Comparison of ENCODE assay signal across 8 mouse cellular contexts in the genomic region with DNA sequence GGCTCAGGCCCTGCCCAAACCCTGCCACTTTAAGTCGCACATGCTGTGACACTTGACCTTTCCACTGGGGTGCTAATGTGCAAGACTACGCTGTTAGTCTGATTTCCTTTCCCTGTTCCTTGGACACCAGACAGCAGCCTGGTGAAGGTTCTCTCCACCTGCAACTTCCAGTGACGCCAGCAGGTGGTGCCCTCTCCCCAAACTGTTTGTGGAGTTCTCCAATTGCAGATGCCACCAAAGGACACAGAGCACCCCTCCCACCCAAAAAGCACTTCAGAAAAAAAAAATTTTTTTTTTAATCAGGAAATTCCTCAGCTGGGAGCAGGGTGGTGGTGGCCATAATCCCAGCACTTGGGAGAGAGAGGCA. TPM values are rescaled to one million over a fixed set of nuclear protein-coding genes. Genes with fewer than 3 reads are reported as not detected.
DNase-seq lines count a peak whose midpoint lies in the region; ATAC-seq lines count a peak whose summit lies in the region.

No protein-coding gene starts in this region.

- DNase-seq in CD4-positive, CD25-positive, alpha-beta regulatory T cell, adult 2 months (ENCODE audit: low read depth, low spot score), result peak; percentile 83
- DNase-seq in adrenal gland, postnatal 4 days (ENCODE audit: low spot score in 2 of 2), result peak; percentile 73 to 76
- DNase-seq in embryonic facial prominence, embryonic 14.5 days (ENCODE audit: low spot score), result peak; percentile 85
- DNase-seq in heart, embryonic 10.5 days (ENCODE audit: low spot score), result peak; percentile 92
- peak; percentile 94 for DNase-seq in kidney, postnatal 10 days
- peak; percentile 40 for DNase-seq in liver, embryonic 13.5 days
- DNase-seq in testis, postnatal 14 days (ENCODE audit: low spot score), result peak; percentile 66

- no peak overlapping the region for H3K4me3 ChIP-seq in embryonic facial prominence, embryonic 14.5 days (ENCODE audit: low read depth, low read length)
- peak overlapping the region; percentile 25 for H3K4me3 ChIP-seq in heart, embryonic 10.5 days
- H3K4me3 ChIP-seq in liver, embryonic 13.5 days (replicated peaks), result no peak overlapping the region
- H3K4me3 ChIP-seq in neural tube, embryonic 15.5 days (replicated peaks), result no peak overlapping the region

- peaks cover 26% of the 10 kb centered on the region for H3K4me1 ChIP-seq in embryonic facial prominence, embryonic 14.5 days (ENCODE audit: control insufficient read depth, insufficient read depth, low read length)
- H3K4me1 ChIP-seq in heart, embryonic 10.5 days, result peaks cover 52% of the 10 kb centered on the region
- H3K4me1 ChIP-seq in liver, embryonic 13.5 days (replicated peaks), result 0 out of 2 replicates have a peak, but pooled peaks cover 6% of the 10 kb centered on the region
- H3K4me1 ChIP-seq in neural tube, embryonic 15.5 days, result peaks cover 45% of the 10 kb centered on the region

- no peaks in the 10 kb centered on the region for H3K9me3 ChIP-seq in embryonic facial prominence, embryonic 14.5 days (ENCODE audit: control insufficient read depth, low read length)
- H3K9me3 ChIP-seq in heart, embryonic 10.5 days, result 0 out of 2 replicates have a peak, but pooled peaks cover 4% of the 10 kb centered on the region
- H3K9me3 ChIP-seq in liver, embryonic 13.5 days (replicated peaks), result no peaks in the 10 kb centered on the region
- H3K9me3 ChIP-seq in neural tube, embryonic 15.5 days (replicated peaks), result no peaks in the 10 kb centered on the region

- H3K36me3 ChIP-seq in embryonic facial prominence, embryonic 14.5 days (ENCODE audit: control insufficient read depth, insufficient read depth, low read length), result no peaks in the 10 kb centered on the region
- H3K36me3 ChIP-seq in heart, embryonic 10.5 days, result no peaks in the 10 kb centered on the region
- no peaks in the 10 kb centered on the region for H3K36me3 ChIP-seq in liver, embryonic 13.5 days
- H3K36me3 ChIP-seq in neural tube, embryonic 15.5 days, result no peaks in the 10 kb centered on the region

- H3K4me2 ChIP-seq in embryonic facial prominence, embryonic 14.5 days (ENCODE audit: low read depth, low read length), result no peak overlapping the region
- H3K4me2 ChIP-seq in liver, embryonic 13.5 days, result no peak overlapping the region
- no peak overlapping the region for H3K4me2 ChIP-seq in neural tube, embryonic 15.5 days

- no peak overlapping the region for H3K27ac ChIP-seq in embryonic facial prominence, embryonic 14.5 days (replicated peaks; ENCODE audit: low read depth, low read length)
- H3K27ac ChIP-seq in heart, embryonic 10.5 days, result peak overlapping the region; percentile 56
- no peak overlapping the region for H3K27ac ChIP-seq in liver, embryonic 13.5 days
- H3K27ac ChIP-seq in neural tube, embryonic 15.5 days (replicated peaks), result no peak overlapping the region

- 2% methylated on average over 3 of the region's 3 CpGs for WGBS in embryonic facial prominence, embryonic 14.5 days
- 2% methylated on average over 3 of the region's 3 CpGs for WGBS in heart, embryonic 10.5 days
- WGBS in liver, embryonic 13.5 days (ENCODE audit: insufficient replicate concordance), result 3% methylated on average over 3 of the region's 3 CpGs
- 1% methylated on average over 3 of the region's 3 CpGs for WGBS in neural tube, embryonic 15.5 days

- no peak overlapping the region for H3K9ac ChIP-seq in embryonic facial prominence, embryonic 14.5 days (ENCODE audit: low read depth, low read length)
- H3K9ac ChIP-seq in liver, embryonic 13.5 days, result no peak overlapping the region
- H3K9ac ChIP-seq in neural tube, embryonic 15.5 days (replicated peaks), result no peak overlapping the region

- ATAC-seq in embryonic facial prominence, embryonic 14.5 days (ENCODE audit: low read depth), result 0 out of 2 replicates have a peak, but pooled peaks have one; percentile 9
- no peak for ATAC-seq in liver, embryonic 13.5 days (ENCODE audit: low read depth)
- ATAC-seq in neural tube, embryonic 15.5 days (ENCODE audit: low FRiP score), result 0 out of 2 replicates have a peak, but pooled peaks have one; percentile 11

- H3K27me3 ChIP-seq in embryonic facial prominence, embryonic 14.5 days (replicated peaks; ENCODE audit: control insufficient read depth, insufficient read depth, low read length), result no peaks in the 10 kb centered on the region
- H3K27me3 ChIP-seq in heart, embryonic 10.5 days (ENCODE audit: insufficient read depth, poor library complexity, severe bottlenecking), result peaks cover 18% of the 10 kb centered on the region
- peaks cover 18% of the 10 kb centered on the region; the same call in 1 of the 2 replicates for H3K27me3 ChIP-seq in liver, embryonic 13.5 days
- H3K27me3 ChIP-seq in neural tube, embryonic 15.5 days (replicated peaks), result no peaks in the 10 kb centered on the region

RNA-seq across cellular contexts. Expression of a gene that starts 6.4 kb away (rescaled TPM):
- total RNA-seq in adrenal gland, postnatal 4 days (2021), result 1 to 10 TPM; 3.1 TPM
- polyA plus RNA-seq in embryonic facial prominence, embryonic 14.5 days (2014; fragmentation: Nextera tagmentation; extraction: Ambion mirVana), result 0.17 and 0.28 TPM in 2 replicates
- 0.02 TPM in 1 of 2 replicates, not detected in the other for polyA plus RNA-seq in heart, embryonic 10.5 days (2016; fragmentation: Nextera tagmentation; extraction: Ambion mirVana)
- polyA plus RNA-seq in liver, embryonic 13.5 days (2015; fragmentation: Nextera tagmentation; extraction: Ambion mirVana), result 0.02 and 0.03 TPM in 2 replicates
- polyA plus RNA-seq in neural tube, embryonic 15.5 days (2015; fragmentation: Nextera tagmentation; extraction: Ambion mirVana), result 0.03 and 0.11 TPM in 2 replicates

RNA-seq across cellular contexts. Expression of a gene that starts 14.5 kb away (rescaled TPM):
- 10 to 100 TPM; 33.7 to 39.7 TPM for total RNA-seq in adrenal gland, postnatal 4 days (2021)
- polyA plus RNA-seq in embryonic facial prominence, embryonic 14.5 days (2014; fragmentation: Nextera tagmentation; extraction: Ambion mirVana), result 29.3 and 33.8 TPM in 2 replicates
- 43.7 and 53.9 TPM in 2 replicates for polyA plus RNA-seq in heart, embryonic 10.5 days (2016; fragmentation: Nextera tagmentation; extraction: Ambion mirVana)
- 3.4 TPM in 2 replicates for polyA plus RNA-seq in liver, embryonic 13.5 days (2015; fragmentation: Nextera tagmentation; extraction: Ambion mirVana)
- polyA plus RNA-seq in neural tube, embryonic 15.5 days (2015; fragmentation: Nextera tagmentation; extraction: Ambion mirVana), result 130 and 158 TPM in 2 replicates

RNA-seq across cellular contexts. Expression of a gene that starts 51.1 kb away (rescaled TPM):
- total RNA-seq in adrenal gland, postnatal 4 days (2021), result 10 to 100 TPM; 17.5 to 18.6 TPM
- polyA plus RNA-seq in embryonic facial prominence, embryonic 14.5 days (2014; fragmentation: Nextera tagmentation; extraction: Ambion mirVana), result 24.2 and 27.6 TPM in 2 replicates
- 32.7 and 34.7 TPM in 2 replicates for polyA plus RNA-seq in heart, embryonic 10.5 days (2016; fragmentation: Nextera tagmentation; extraction: Ambion mirVana)
- 10.0 and 11.2 TPM in 2 replicates for polyA plus RNA-seq in liver, embryonic 13.5 days (2015; fragmentation: Nextera tagmentation; extraction: Ambion mirVana)
- 29.8 and 33.4 TPM in 2 replicates for polyA plus RNA-seq in neural tube, embryonic 15.5 days (2015; fragmentation: Nextera tagmentation; extraction: Ambion mirVana)

RNA-seq across cellular contexts. Expression of a gene that starts 59.9 kb away (rescaled TPM):
- total RNA-seq in adrenal gland, postnatal 4 days (2021), result 1 to 10 TPM; 1.1 to 1.2 TPM
- polyA plus RNA-seq in embryonic facial prominence, embryonic 14.5 days (2014; fragmentation: Nextera tagmentation; extraction: Ambion mirVana), result 1.3 and 2.1 TPM in 2 replicates
- 0.31 and 0.62 TPM in 2 replicates for polyA plus RNA-seq in heart, embryonic 10.5 days (2016; fragmentation: Nextera tagmentation; extraction: Ambion mirVana)
- 1.2 and 1.5 TPM in 2 replicates for polyA plus RNA-seq in liver, embryonic 13.5 days (2015; fragmentation: Nextera tagmentation; extraction: Ambion mirVana)
- polyA plus RNA-seq in neural tube, embryonic 15.5 days (2015; fragmentation: Nextera tagmentation; extraction: Ambion mirVana), result 2.1 and 2.5 TPM in 2 replicates

Comparison
In these comparisons a context has a peak if more than half of its experiments do, and no peak if none do; other contexts are left out.
1. DNase-seq: peak in every context shown above with its lines; median percentile 94 in kidney, postnatal 10 days; 92 in heart, embryonic 10.5 days; 85 in embryonic facial prominence, embryonic 14.5 days; 83 in CD4-positive, CD25-positive, alpha-beta regulatory T cell, adult 2 months; 74 in adrenal gland, postnatal 4 days; 66 in testis, postnatal 14 days; 40 in liver, embryonic 13.5 days.